Mouse (Mus musculus) ES-Bruce4 (cell line): ENCODE results near the gene Sh3d21.

Experiments used
- CTCF ChIP-seq: IDR thresholded peaks from one replicate; pipeline ENCODE4 v1.8.1; 2011; ENCODE audit warnings: low read depth, low read length
- EP300 ChIP-seq: IDR thresholded peaks from 2 replicates; pipeline ENCODE4 v1.6.1; 2011; ENCODE audit warnings: low read depth, low read length; ENCODE audit not compliant: insufficient read depth
- POLR2A ChIP-seq: IDR thresholded peaks from one replicate; pipeline ENCODE4 v1.8.1; 2011; ENCODE audit warnings: low read length; ENCODE audit not compliant: insufficient read depth

DNA sequence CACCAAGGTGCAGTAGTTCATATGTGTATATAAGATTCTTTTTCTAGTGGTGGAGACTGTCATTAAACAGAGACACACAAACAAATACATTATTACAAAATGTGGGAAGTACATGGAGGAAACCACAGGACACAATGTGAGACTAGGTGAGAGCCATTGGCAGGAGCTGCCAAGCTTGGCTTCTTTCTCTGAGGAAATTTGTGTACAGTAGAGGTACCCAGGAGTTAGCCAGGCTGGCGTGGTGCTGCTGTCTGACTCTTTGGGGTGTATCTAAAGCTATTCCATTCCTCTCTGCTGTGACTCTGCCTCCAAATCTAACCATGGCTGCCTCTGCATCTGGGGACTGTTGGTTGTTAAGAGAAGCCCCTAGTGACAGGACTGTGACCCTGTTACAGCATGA is 44.2 kb downstream of the Sh3d21 start:
- TF ChIP-seq CTCF (no peak), EP300 (no peak), POLR2A (no peak)
